Mouse (Mus musculus) liver, postnatal 0 days (tissue): ENCODE results near the gene Ppp1r11.

Source experiments
- CTCF ChIP-seq: sonication (generic); IDR thresholded peaks from 2 replicates; pipeline ENCODE4 v1.5.1; 2016; ENCODE audit warnings: antibody characterized with exemption, low read depth
- EP300 ChIP-seq: IDR thresholded peaks from 2 replicates; pipeline ENCODE4 v1.6.1; 2016; ENCODE audit warnings: antibody characterized with exemption, low read depth, mild to moderate bottlenecking

- TF ChIP-seq CTCF (no peak), EP300 (no peak)
Observed at GRCm38 (mm10) chr17:36943691-36944090, 7.8 kb downstream of the Ppp1r11 start.
